Mouse (Mus musculus): ENCODE measurements around the gene Tnfrsf9.

DNA sequence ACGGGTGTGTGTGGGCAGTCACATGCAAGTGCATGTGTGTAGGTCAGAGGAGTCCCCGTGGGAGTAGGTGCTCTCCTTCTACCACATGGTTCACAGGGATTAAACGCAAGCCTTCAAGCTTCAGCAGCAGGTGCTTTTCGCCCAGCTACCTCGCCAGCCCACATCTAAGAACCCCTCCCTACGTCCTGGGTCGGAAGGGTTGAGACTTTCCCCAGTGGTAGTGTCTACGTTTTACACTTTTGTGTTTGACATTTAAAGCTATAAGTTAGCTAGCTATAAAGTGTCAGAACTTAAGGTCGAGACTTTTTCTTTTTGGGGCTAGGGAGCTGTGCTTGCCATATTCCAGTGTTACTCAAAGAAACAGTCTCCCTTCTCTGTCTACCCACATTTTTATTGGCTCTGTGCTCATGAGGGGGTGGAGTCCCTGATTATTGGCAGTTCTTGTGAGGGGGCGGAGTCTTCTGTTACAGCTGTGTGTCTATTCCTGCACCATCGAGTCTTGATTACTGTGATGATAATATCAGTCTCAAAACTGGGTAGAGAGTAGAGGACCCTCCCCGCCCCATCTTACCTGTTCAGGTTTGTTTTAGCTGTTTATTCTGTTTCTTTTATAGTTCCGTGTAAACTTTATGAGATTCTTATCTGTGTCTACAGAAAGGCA is 25.8 kb downstream of the Tnfrsf9 start:
- TF ChIP-seq UBTF (IDR thresholded peaks at IDR 0.05; ENCODE audit: borderline replicate concordance, insufficient read depth, low read depth, low read length) (no peak), TBP (IDR thresholded peaks at IDR 0.05; ENCODE audit: low read depth, low read length) (no peak), MXI1 (IDR thresholded peaks at IDR 0.05; ENCODE audit: low read depth, low read length) (no peak), GABPA (IDR thresholded peaks at IDR 0.05; ENCODE audit: low read depth, low read length) (no peak)
